Mouse (Mus musculus) thymus, adult 2 months (tissue): ENCODE results near the gene Fam69b. TPM values are rescaled to one million over a fixed set of nuclear protein-coding genes. Genes with fewer than 3 reads are reported as not detected.
"Not testable (repeated sequence)": the region's sequence is repeated elsewhere in the genome, so short reads cannot be mapped to it uniquely, and the experiment has no call there.

Experiments used
- DNase-seq: peaks from one replicate; pipeline ENCODE4 v3.0.0; 2021
- H3K27ac ChIP-seq: fragments of 200-500 bp; 2 replicates; pipeline ENCODE4 v1.5.1; 2012; ENCODE audit warnings: low read length, control low read depth; ENCODE audit not compliant: control insufficient read depth, insufficient read depth
- H3K27me3 ChIP-seq: fragments of 200-500 bp; 2 replicates; pipeline ENCODE4 v1.6.1; 2012; ENCODE audit warnings: mild to moderate bottlenecking, low read length, moderate library complexity, mixed read lengths; ENCODE audit not compliant: control insufficient read depth, insufficient read depth
- H3K36me3 ChIP-seq: fragments of 200-500 bp; 2 replicates; pipeline ENCODE4 v1.6.1; 2012; ENCODE audit warnings: mild to moderate bottlenecking, low read length, moderate library complexity; ENCODE audit not compliant: control insufficient read depth, insufficient read depth
- H3K4me1 ChIP-seq: fragments of 200-500 bp; replicated peaks from 2 replicates; pipeline ENCODE4 v1.6.1; 2012; ENCODE audit warnings: low read length; ENCODE audit not compliant: control insufficient read depth, insufficient read depth
- H3K4me3 ChIP-seq: fragments of 200-500 bp; 2 replicates; pipeline ENCODE4 v1.5.1; 2012; ENCODE audit warnings: mild to moderate bottlenecking, low read length, control low read depth, moderate library complexity; ENCODE audit not compliant: control insufficient read depth, insufficient read depth
- CTCF ChIP-seq: fragments of 200-500 bp; IDR thresholded peaks from 2 replicates; pipeline ENCODE4 v1.5.1; 2012; ENCODE audit warnings: mild to moderate bottlenecking, control low read depth, low read length, moderate library complexity, borderline replicate concordance; ENCODE audit not compliant: control insufficient read depth, poor library complexity, insufficient read depth; ENCODE audit errors: extremely low read depth
- POLR2A ChIP-seq: fragments of 200-500 bp; IDR thresholded peaks from 2 replicates; pipeline ENCODE4 v1.6.1; 2012; ENCODE audit warnings: mild to moderate bottlenecking, low read length, control low read depth, moderate library complexity; ENCODE audit not compliant: control insufficient read depth, poor library complexity, insufficient read depth; ENCODE audit errors: extremely low read depth
- WGBS: fragments of 180-500 bp; shearing (Covaris S2); methylation state at CpG from one replicate; pipeline ENCODE4 v1.1.7; 2018; 5-methylcytosine and 5-hydroxymethylcytosine counted together
- polyA plus RNA-seq: library from polyadenylated mRNA; depleted of rRNA; stranded (reverse); fragments of >200 nt; gene quantifications from 2 replicates; pipeline ENCODE4 v1.2.3, GENCODE M21; 2012

Gene Fam69b
- polyA plus RNA-seq, 1 experiment, result 14.8 TPM

- Histone ChIP-seq H3K4me1 (peaks cover 23% of the 10 kb centered on the region), H3K27me3 (no peaks in the 10 kb centered on the region), H3K4me3 (no peak overlapping the region), H3K36me3 (no peaks in the 10 kb centered on the region), H3K27ac (no peak overlapping the region)
- DNase-seq, result peak; percentile 41
- TF ChIP-seq POLR2A, result no peak
- no peak for TF ChIP-seq CTCF
- 2% methylated on average over 17 of the region's 20 CpGs for WGBS
These were observed 33.0 kb downstream of the Fam69b start for GRCm38 (mm10) chr2:26661143-26661752.

GRCm38 (mm10) chr2:26661768-26662508 is 33.7 kb downstream of the Fam69b start:
- Histone ChIP-seq H3K27me3 (no peaks in the 10 kb centered on the region), H3K4me3 (no peak overlapping the region), H3K4me1 (peaks cover 23% of the 10 kb centered on the region), H3K36me3 (no peaks in the 10 kb centered on the region), H3K27ac (no peak overlapping the region)
- TF ChIP-seq POLR2A, result no peak
- TF ChIP-seq CTCF, result no peak
- 53% methylated on average over 29 of the region's 29 CpGs for WGBS
- DNase-seq, result peak; percentile 16

- no peak for TF ChIP-seq CTCF
- TF ChIP-seq POLR2A, result no peak
- Histone ChIP-seq H3K36me3 (no peaks in the 10 kb centered on the region), H3K27ac (no peak overlapping the region; the same call in 1 of the 2 replicates), H3K27me3 (no peaks in the 10 kb centered on the region), H3K4me3 (no peak overlapping the region), H3K4me1 (peaks cover 23% of the 10 kb centered on the region)
- WGBS, result 85% methylated on average over 13 of the region's 13 CpGs
- no peak for DNase-seq
These were observed 34.2 kb downstream of the Fam69b start for GRCm38 (mm10) chr2:26662509-26662882.

- TF ChIP-seq POLR2A (no peak), CTCF (no peak)
- Histone ChIP-seq H3K4me3 (no peak overlapping the region), H3K27me3 (no peaks in the 10 kb centered on the region), H3K27ac (no peak overlapping the region; the same call in 1 of the 2 replicates), H3K4me1 (peaks cover 23% of the 10 kb centered on the region), H3K36me3 (no peaks in the 10 kb centered on the region)
- WGBS, result 28% methylated on average over 10 of the region's 10 CpGs
- no peak for DNase-seq
These were observed 34.9 kb downstream of the Fam69b start for GRCm38 (mm10) chr2:26663112-26663511.

GRCm38 (mm10) chr2:26663551-26663950 is 35.3 kb downstream of the Fam69b start:
- H3K27me3 ChIP-seq, H3K4me3 ChIP-seq, H3K27ac ChIP-seq, H3K36me3 ChIP-seq: not testable (repeated sequence)
- peak; percentile 70 for DNase-seq
- WGBS, result 97% methylated on average over 1 of the region's 1 CpGs
- H3K4me1 ChIP-seq, result peaks cover 23% of the 10 kb centered on the region

GRCm38 (mm10) chr2:26668746-26669145 is 40.5 kb downstream of the Fam69b start:
- TF ChIP-seq CTCF (no peak), POLR2A (no peak)
- H3K27me3 ChIP-seq, result no peaks in the 10 kb centered on the region

More at GRCm38 (mm10) chr2:26668746-26669145, 40.5 kb downstream of the Fam69b start:
- Histone ChIP-seq H3K27ac (no peak overlapping the region; the same call in 1 of the 2 replicates), H3K36me3 (no peaks in the 10 kb centered on the region), H3K4me3 (no peak overlapping the region), H3K4me1 (peaks cover 2% of the 10 kb centered on the region; the same call in 1 of the 2 replicates)
- DNase-seq, result peak; percentile 19
